Mouse (Mus musculus): ENCODE measurements around the gene Midn.

Midn gene

GRCm38 (mm10) chr10:80129846-80130245, 18.2 kb upstream of the Midn start:
- DNase-seq (ENCODE audit: extremely low spot score, low spot score), result no peak

- DNase-seq (ENCODE audit: extremely low spot score, low spot score), result no peak
Measured at GRCm38 (mm10) chr10:80130403-80131031, 17.6 kb upstream of the Midn start.

DNA sequence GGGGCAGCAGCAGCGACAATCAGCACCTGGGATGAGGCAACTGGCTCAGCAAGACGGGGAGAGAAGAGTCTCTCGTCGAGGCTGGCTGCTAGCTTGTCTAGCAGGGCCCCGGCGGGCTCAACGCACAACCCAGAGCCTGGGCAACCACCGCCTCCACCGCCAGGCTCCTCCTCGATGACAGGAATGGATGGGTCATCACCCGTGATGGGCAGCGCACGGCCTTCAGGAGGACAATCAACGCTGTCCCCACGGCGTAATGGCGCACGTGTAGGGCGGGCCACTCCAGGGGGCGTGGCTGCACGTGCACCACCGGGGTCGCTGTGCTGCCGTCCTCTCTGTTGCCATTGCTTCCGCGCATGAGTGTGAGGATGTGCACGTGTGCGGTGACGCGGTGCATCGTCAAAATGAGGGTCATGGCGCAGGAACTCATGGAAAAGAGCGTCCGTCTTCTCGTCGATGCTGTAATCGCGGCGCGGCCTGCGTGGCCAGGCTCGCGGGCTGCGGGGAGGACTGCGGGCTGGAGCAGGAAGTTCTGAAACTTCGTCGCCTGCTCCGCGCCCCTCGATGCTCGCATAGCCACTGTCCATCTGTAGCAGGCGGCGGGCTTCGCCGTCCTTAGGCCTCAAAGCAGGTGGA, 16.6 kb upstream of the Midn start:
- peak; percentile 61 for DNase-seq (ENCODE audit: extremely low spot score, low spot score)

- DNase-seq (ENCODE audit: extremely low spot score, low spot score), result peak; percentile 50
Measured at GRCm38 (mm10) chr10:80131952-80132350, 16.1 kb upstream of the Midn start.

DNA sequence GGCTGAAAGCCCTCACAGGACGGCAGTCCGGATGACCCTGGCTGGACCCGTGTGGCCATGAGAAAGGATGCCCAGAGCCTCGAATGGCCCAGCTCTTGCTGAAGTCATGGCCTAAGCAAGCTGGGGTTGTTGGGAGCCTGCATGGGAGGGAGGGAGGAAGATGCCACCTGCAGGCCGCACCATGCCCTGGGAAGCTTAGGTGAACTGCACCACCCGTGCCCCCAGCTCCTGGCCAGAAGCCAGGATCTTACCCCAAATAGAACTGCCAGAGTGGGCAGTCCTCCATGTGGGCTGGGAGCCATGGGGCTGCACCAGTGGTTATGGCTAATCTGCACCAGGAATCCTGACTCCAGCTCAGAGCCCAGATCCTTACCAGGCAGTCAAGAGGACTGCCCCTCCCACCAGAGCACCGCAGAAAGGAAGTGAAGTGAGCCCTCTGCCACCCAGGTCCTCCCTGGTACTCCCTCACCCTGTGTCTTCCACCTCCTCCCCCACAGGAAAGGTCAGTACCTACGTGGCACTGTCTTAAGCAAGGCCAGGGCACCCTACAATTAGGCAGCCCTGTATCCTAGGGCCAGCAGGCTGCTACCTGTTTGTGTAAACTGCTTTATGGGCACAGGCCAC, 14.7 kb upstream of the Midn start:
- no peak for DNase-seq (ENCODE audit: extremely low spot score, low spot score)

DNA sequence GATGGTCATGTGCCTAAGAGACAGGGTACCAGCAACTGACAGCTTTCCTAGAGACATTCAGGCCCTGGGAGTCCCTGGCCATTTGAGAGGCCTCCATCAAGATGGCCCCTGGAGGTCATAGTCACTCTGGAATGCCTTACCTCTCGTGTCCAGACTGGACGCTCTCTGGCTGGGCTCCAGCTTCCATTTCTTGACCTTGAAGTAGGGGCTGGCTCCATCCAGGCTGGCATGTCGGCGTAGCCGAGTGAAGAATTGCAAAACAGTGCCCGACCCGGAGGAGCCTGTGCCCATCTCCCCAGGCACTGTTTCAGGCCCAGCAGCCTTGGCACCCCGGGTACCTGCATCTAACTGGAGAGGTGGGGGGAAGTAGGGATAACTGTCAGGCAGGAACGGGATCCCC, 13.7 kb upstream of the Midn start:
- DNase-seq (ENCODE audit: extremely low spot score, low spot score), result no peak

- no peak for DNase-seq (ENCODE audit: extremely low spot score, low spot score)
Measured at GRCm38 (mm10) chr10:80135161-80135560, 12.9 kb upstream of the Midn start.

DNA sequence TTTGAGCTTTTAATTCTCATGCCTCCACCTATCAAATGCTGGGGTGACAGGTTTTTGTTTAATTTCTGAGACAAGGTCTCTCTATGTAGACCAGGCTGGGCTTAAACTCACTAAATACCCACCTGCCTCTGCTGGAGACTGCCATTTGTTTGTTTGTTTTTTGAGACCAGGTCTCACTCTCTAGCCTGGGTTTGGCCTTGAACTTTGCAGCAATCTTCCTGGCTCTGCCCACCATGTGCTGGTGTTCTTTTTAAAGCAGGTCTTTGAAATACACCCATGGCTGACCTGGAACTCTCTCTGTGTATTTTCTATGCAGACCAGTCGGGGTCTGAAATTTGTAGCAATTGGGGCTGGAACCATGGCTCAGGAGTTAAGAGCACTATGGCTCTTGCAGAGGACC, 12.4 kb upstream of the Midn start:
- DNase-seq (ENCODE audit: extremely low spot score, low spot score), result no peak

DNA sequence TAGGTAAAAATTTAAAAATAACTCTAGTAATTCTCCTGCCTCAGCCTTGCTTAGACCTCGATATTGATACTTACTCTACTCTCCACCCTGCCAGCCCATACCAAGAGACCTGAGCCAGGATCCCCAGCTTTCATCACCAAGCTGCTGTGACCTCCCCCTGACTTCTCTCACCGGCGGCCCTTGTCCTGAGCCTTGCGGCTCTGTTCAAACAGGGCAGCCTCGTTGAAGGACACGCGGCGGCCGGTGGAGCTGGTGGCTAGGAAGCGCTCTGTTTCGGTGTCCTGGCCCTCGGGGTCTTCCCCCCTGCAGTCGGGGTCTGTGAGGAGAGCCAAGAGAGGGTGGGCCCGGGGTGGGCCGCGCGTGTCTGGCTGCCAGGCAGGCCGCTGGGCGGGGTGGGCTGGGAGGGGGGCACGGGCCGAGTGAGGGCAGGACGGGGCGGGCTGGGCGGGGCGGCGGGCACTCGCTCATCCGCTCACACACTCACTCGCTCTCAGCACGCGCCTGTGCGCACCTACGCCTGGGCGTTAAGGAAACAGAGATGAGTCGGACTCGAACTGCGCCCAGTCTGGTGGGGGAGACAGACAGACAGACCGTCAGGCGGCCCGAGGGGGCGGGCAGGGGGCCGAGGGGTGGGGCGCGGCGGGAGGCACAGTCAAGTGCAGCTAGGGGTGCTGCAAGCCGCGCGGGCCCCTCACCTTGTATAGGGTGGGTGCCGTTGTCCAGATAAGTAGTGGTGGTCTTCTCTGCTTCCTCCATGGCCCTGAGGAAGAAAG, 11.7 kb upstream of the Midn start:
- DNase-seq (ENCODE audit: extremely low spot score, low spot score), result no peak

DNA sequence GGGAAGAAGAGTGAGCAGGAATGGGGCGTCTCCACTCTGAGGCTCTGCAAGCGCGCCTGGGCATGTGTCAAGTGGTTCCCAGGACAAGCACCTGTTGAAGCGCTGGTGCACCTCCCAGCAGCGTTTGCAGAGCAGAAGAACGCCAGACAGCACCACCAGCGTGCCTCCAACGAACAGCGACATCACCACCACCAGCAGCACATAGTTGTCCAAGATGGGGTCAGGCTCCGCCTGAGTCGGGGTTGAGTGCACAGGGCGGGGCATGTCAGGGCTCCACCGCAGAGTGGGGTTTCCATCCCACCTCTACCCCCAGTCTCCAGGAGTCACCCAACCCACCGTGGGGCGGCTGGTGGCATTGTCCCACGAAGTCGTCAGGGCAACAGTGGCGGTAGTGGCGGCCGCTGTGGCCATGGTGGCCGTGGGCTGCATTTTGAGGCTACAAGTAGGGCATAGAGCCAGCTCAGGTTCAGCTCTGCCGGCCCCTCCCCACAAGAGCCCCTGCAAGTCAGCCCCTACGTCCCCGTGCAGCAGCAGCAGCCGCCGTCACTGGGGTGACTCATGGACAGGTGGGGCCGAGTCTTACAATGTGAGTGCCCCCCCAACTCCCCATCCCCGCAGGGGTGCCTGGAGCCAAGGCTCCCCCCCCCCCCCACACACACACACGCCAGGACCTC, 11.0 kb upstream of the Midn start:
- peak; percentile 39 for DNase-seq (ENCODE audit: extremely low spot score, low spot score)

- DNase-seq (ENCODE audit: extremely low spot score, low spot score), result peak; percentile 50
Measured at GRCm38 (mm10) chr10:80137626-80138552, 10.2 kb upstream of the Midn start.

DNA sequence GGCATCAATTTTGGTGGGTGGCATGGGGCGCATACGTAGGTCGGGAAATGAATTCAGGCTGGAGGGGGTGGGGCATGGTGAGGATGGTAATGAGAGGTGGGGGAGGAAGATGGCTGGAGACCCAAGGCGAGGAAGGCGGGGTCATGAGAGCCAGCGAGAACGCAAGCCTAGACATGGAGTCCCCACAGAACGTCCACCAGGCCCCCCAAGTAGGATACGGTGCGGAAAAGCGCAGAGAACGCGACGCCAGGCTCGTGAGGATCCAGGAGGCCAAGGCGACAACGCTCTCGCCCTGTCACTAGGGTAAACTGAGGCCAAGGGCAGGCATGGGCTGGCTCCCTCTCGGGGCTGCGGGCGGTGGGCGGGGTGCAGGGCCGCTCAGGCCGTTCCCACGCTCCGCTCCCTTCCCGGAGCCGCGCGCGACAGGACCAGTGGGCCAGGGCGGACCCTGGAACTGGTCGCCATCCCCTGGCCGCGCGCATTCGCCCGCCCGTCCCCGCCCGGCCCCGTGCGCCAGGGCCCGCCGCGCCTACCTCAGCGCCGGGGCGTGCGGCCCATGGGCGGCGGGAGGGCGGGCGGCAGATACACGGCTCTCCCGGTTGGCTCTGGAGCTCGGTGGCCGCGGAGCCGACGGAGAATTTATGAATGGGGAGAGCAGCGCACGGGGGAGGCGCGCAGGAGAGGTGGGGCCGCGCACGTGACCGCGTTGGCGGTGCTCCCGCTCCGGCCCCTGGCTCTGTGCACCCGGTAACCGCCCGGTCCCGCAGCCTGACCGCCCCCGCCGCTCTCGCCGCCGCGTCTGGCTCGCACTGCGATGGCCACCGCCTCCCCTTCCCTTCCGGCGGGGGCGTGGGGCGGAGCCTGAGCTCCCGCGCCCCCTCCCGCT, 9.3 kb upstream of the Midn start, which contains the start of gene Atp5d:
Gene Atp5d (plus strand): TSS at position 80 of the 886 bp plus-strand sequence.
- DNase-seq (ENCODE audit: extremely low spot score, low spot score), result peak; percentile 61

DNA sequence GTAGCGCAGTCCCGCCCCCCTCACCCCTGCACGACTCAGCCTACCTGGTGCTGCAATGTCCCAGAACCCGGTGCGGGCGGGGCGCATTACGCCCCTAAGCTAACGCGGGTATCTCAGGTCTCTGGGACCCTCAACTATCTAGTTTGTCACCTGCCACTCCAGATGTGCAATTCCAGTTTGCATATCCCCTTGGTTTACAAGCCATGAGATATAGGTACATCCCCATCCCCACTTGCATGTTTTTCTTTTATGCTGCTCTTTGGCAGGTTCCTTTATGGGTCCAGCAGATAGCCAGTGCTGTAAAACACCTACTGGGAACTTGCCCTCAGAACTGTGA, 8.7 kb upstream of the Midn start:
- DNase-seq (ENCODE audit: extremely low spot score, low spot score), result no peak

DNA sequence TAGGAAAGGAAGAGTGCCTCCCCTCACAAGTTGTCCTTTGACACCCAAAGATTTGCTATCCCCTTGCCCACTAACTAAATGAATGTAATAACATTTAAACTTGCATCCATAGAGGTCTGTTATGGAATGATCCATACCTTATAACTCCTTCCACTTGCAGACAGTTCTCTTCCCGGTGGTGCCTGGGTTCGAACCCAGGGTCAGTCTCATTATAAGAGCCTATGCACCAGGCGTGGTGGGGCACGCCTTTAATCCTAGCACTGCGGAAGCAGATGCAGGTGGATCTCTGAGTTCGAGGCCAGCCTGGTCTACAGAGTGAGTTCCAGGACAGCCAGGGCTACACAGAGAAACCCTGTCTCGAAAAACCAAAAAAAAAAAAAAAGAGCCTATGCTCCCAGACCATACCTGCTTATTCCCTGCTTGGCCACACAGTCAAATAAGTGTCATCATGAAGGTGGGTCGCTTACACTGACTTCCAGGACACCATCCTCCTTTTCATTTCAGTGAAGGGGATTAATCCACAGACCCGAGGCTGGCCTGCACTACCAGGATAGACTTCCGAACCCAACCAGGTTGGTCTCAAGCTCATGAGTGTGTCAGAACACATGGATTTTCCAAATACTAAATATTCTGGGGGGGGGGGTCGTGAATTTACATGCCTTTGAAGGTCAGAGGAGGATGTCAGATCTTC, 8.0 kb upstream of the Midn start:
- no peak for DNase-seq (ENCODE audit: extremely low spot score, low spot score)

GRCm38 (mm10) chr10:80140666-80141035, 7.4 kb upstream of the Midn start, which contains the start of gene Cbarp:
TSS of gene Cbarp (minus strand) at chr10:80140835.
- DNase-seq (ENCODE audit: extremely low spot score, low spot score), result no peak

DNA sequence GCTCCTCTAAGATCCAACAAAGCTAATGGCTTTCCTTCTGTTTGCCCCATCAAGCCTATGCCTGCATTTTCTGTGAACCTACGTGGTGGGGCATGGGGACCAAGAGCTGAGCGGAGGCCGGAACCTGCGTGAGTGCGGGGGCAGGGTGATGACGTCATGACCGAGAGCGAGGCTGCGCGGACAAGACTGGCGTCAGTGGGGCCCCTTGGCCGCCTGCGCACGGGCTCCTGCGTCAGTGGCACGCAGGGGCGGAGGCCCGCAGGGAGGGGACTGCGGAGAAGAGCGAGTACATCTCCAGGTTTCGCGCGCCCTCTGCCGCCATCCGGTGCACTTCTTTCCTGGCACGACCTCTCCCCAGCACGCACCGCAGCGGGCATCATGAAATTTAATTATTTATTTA, 6.8 kb upstream of the Midn start:
- DNase-seq (ENCODE audit: extremely low spot score, low spot score), result peak; percentile 89

- DNase-seq (ENCODE audit: extremely low spot score, low spot score), result peak; percentile 89
Measured at GRCm38 (mm10) chr10:80141786-80142529, 6.1 kb upstream of the Midn start.

DNA sequence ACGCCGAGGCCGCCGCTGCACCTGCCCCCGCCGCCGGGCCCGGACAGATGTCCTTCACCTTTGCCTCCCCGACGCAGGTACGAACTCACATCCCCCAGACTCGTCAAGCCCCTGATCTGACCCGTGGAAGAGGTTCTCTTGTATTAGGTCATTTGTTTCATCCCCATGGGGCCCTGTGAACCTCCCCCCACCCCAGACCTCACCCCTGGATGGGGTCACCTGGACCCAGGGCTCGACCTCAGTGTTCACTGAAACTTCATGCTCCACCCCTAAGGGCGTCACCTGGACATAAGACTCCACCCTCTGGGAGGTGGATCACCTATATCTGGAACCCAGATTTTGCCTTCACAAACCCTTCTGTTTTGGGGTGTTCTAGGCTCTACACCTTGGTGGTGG, 5.5 kb upstream of the Midn start:
- DNase-seq (ENCODE audit: extremely low spot score, low spot score), result no peak

Data from neural tube, embryonic 10.5 days (tissue).